8 mouse cellular contexts compared by ENCODE assay signal in the genomic region with DNA sequence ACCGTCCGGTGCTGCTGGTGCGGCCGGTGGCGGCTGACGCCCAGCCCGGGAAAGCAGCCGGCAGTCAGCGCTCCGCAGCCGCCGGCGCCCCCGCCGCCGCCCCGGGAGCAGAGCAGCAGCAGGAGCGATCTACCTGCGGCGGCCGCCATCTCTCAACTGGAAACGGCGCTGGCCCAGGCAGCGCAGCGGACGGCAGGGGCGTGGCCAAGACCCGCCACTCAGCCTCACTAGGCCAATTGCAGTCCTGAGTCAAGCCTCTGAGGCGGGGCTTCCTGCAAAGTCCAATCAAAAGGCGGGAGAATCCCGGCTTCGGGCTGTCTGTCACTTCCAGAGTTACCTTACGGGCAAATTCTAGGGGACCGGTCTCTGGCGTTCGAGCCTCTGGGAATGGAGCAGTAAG. TPM values are rescaled to one million over a fixed set of nuclear protein-coding genes. Genes with fewer than 3 reads are reported as not detected.
DNase-seq lines count a peak whose midpoint lies in the region; ATAC-seq lines count a peak whose summit lies in the region.

A gene (minus strand): TSS at position 171 of the 400 bp plus-strand sequence.

- peak within 1 kb of the TSS; percentile 81 for H3K4me3 ChIP-seq in hindbrain, embryonic 12.5 days

- WGBS in hindbrain, embryonic 12.5 days: 1% methylated on average over 34 of the region's 36 CpGs

- H3K4me1 ChIP-seq in hindbrain, embryonic 12.5 days: peaks cover 10% of the 10 kb centered on the region

- no peaks in the 10 kb centered on the region for H3K36me3 ChIP-seq in hindbrain, embryonic 12.5 days

- peak within 1 kb of the TSS; percentile 67 for H3K4me2 ChIP-seq in hindbrain, embryonic 12.5 days (replicated peaks)

- no peaks in the 10 kb centered on the region for H3K9me3 ChIP-seq in hindbrain, embryonic 12.5 days (replicated peaks)

- peak within 1 kb of the TSS; percentile 82 for H3K9ac ChIP-seq in hindbrain, embryonic 12.5 days

- no peaks in the 10 kb centered on the region; the same call in 1 of the 2 replicates for H3K27me3 ChIP-seq in hindbrain, embryonic 12.5 days

- peak within 1 kb of the TSS; percentile 86 for H3K27ac ChIP-seq in hindbrain, embryonic 12.5 days

- peak; percentile 100 for ATAC-seq in hindbrain, embryonic 12.5 days (ENCODE audit: low FRiP score)

- peak; percentile 98 for DNase-seq in MN1 (ENCODE audit: low spot score)
- DNase-seq in cerebellum, adult 9-10 months: peak; percentile 98
- peak; percentile 95 to 97 for DNase-seq in frontal cortex, adult 2 months (ENCODE audit: extremely low spot score in 1 of 2, low spot score in 1 of 2)
- DNase-seq in layer of hippocampus, postnatal 14 days (ENCODE audit: low spot score in 2 of 2): peak; percentile 95 to 97
- peak; percentile 96 for DNase-seq in lung, postnatal 14 days
- peak; percentile 86 for DNase-seq in retina, adult 2 months (ENCODE audit: low read depth, low spot score)
- peak; percentile 94 to 95 for DNase-seq in thymus, postnatal 36 days

RNA-seq across cellular contexts. Expression of the gene that starts here (rescaled TPM):
- 28.5 and 30.0 TPM in 2 replicates for polyA plus RNA-seq in frontal cortex, adult 2 months (2012; rRNA removed)
- 23.2 and 29.2 TPM in 2 replicates for polyA plus RNA-seq in hindbrain, embryonic 12.5 days (2016; fragmentation: Nextera tagmentation; extraction: Ambion mirVana)
- 10 to 100 TPM; 57.7 to 58.3 TPM for total RNA-seq in layer of hippocampus, postnatal 14 days (2021)

Comparison
In these comparisons a context has a peak if more than half of its experiments do, and no peak if none do; other contexts are left out.
1. Peak in every context shown above with its lines: DNase-seq, ATAC-seq, H3K4me3 ChIP-seq and H3K27ac ChIP-seq.